Mouse (Mus musculus) central nervous system, embryonic 18 days (tissue): ENCODE data around the gene Zscan18. TPM values are rescaled to one million over a fixed set of nuclear protein-coding genes. Genes with fewer than 3 reads are reported as not detected.

Experiments used
- polyA plus RNA-seq: library from polyadenylated mRNA; depleted of rRNA; stranded (reverse); fragments of >200 nt; gene quantifications from 2 replicates; pipeline ENCODE4 v1.2.3, GENCODE M21; 2012; rRNA removed

Zscan18 gene
- polyA plus RNA-seq: 39.2 and 40.2 TPM in 2 replicates

DNA sequence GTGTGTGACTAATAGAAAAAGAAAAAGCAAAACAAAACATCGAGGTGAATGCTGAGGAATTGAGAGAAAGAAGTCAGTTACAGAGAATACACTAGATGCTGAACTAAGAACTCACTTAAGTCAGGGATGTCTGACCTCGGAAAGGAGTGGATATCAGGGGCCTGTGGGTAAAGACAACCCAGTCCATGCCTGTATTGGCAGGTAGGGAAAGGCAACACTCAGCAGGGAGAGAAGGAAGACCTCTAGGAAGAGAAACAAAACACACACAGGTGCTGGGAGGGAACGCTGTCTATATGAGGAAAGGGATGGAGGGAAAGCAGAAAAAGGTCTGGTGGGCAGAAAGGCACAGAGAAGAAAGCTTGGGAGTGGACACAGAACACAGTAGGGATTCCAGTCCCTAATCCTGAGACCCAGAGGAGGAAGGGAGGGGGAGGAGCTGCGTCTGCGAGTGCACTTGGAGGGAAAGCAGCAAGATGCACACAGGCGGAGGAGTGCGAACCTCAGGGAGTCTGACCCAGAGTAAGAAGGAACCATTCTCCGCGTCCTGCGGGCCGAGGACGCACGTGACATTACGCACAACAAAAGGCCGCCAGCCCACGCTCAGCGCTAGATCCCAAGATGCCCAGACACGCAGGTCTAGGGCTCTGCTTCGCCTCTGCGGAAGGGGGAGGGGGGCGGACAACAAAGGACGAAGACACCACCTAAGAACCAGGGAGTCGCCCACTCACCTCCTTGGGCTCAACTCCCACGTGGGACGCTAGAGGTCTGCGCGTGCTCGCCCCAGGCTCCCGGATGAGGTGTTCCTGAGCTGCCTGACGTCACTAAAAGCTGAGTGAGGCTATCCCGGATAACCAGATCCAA lies at the start of gene Zscan18:
Gene Zscan18, minus strand, starts transcription at position 770 of the 861 bp plus-strand sequence.

DNA sequence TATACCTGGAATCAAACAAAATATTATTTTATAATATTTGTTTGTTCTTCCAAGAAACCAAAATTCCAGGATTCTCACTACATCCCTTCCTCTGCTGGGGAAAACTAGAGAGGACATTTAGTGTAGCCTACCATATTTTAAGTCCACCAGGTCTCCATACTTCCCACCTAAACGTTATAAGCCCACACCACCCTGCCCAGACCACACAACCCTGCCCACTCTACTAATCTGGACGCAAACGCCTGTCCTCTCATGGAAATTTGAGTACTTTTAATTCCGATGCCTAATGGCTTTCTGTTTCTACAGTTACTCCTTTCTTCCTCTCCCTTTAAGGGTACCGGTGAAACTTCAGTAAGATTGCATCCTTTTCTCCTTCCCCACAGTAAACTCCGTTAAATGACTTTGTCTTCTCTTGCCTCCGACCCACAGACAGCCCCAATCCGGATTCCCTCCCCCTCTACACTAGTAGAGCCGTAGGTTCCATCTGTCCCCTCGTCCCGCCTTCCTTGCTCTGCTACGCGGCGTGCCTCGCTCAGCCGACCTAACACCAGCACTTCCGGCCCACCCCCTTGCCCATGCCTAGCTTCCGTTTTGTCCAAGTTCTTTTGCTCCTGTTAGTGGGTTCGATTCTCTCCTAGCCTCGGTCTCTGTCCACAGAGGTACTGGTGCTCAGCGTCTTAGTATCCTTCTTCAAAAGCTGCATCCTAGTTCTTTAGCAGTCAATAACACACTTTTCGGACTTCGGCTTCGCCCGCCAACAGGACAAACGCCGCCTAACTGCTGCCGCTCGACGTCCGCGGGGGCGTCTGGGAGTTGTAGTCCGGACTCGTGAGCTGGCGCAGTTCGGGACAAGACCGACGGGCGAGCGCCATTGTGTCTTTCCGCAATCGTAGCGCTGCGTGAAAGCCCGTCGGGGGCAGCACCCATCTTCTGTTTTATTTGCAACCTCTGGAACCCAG lies 31.0 kb upstream of the Zscan18 start, which contains the start of gene Zfp110:
Gene Zfp110, plus strand, starts transcription at position 600 of the 959 bp plus-strand sequence.

DNA sequence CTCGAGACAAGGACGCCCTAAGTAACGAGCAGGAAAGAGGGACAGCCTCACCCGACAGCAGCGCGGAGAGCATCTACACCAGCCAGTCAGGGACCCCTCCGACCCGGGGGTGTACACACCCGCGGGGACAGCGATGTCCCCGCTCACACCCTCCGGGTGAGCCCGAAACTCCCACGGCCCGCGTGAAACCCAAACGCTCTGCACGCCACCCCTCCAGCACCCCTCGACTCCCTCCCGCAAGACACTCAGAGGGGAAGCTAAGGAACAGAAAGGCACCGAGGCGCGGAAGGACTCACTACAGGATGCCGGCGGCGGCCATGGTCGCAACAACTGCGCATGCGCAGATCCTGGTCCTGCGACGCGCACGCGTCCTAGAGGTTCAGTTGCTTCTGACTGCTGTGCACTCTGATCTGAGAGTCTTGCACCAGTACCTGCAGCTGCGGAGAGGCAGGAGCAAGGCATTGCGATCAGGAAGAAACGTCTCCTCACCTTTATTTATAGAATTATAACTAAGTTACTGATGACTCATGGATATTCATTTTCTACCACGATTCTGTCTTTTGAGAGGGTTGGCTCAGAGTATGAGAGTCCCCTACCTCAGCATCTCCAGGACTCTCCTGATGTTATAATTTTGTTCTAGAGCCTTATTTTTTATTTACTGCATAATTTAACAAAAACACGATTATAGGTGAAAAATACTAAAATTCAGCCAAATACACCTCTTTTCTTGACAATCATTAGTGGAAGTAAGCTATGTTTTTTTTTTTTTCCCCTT lies 15.3 kb upstream of the Zscan18 start, which contains the start of gene Zfp329:
Gene Zfp329, minus strand, starts transcription at position 338 of the 775 bp plus-strand sequence.

DNA sequence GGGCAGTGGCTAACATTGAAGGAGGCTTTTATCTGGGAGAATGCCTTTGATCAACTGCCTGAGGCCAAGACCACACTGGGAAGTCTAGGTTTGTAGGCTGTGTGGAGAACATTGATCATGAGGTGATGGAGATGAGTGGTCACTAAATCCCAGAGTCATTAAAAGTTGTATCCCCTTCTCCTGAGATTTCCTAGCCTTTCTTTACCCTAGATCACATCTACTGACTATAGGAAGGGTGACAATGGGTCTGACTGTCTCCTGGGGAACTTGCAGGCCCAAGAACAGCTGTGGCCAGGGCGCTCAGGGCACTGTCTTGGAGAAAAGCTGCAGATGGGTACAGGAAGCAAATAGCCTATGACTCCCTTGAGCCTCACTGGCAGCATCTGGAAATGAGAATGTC lies 68.5 kb downstream of the Zscan18 start, which contains the start of gene Vmn2r56:
Gene Vmn2r56, minus strand, starts transcription at position 101 of the 400 bp plus-strand sequence.

Other genes starting within 250 kb of the Zscan18 start
- gene Vmn2r53, start 194.8 kb downstream of the Zscan18 start, polyA plus RNA-seq: under 0.01 and 0.01 TPM in 2 replicates
- gene Vmn2r54, start 163.3 kb downstream of the Zscan18 start, polyA plus RNA-seq: not detected in 2 replicates
- not detected in 2 replicates for gene Vmn2r55, start 118.6 kb downstream of the Zscan18 start, polyA plus RNA-seq
- 0.01 TPM in 1 of 2 replicates, not detected in the other for gene Vmn2r56, start 68.6 kb downstream of the Zscan18 start, polyA plus RNA-seq
- 20.6 and 21.3 TPM in 2 replicates for gene Zfp329, start 15.2 kb upstream of the Zscan18 start, polyA plus RNA-seq
- gene Zfp110, start 31.1 kb upstream of the Zscan18 start, polyA plus RNA-seq: 12.7 and 13.3 TPM in 2 replicates
- 9.5 and 9.9 TPM in 2 replicates for gene Zfp128, start 77.5 kb upstream of the Zscan18 start, polyA plus RNA-seq
- gene Zscan22, start 94.2 kb upstream of the Zscan18 start, polyA plus RNA-seq: 12.9 and 14.9 TPM in 2 replicates
- 2,008 and 2,137 TPM in 2 replicates for gene Rps5, start 118.7 kb upstream of the Zscan18 start, polyA plus RNA-seq
- gene Rnf225, start 123.8 kb upstream of the Zscan18 start, polyA plus RNA-seq: 1.9 and 2.0 TPM in 2 replicates
- 11.9 and 12.0 TPM in 2 replicates for gene Zfp324, start 162.2 kb upstream of the Zscan18 start, polyA plus RNA-seq
- gene Zfp446, start 174.2 kb upstream of the Zscan18 start, polyA plus RNA-seq: 11.2 and 11.3 TPM in 2 replicates
- gene Slc27a5, start 194.6 kb upstream of the Zscan18 start, polyA plus RNA-seq: 1.1 and 1.2 TPM in 2 replicates
- gene Trim28, start 195.5 kb upstream of the Zscan18 start, polyA plus RNA-seq: 367 and 417 TPM in 2 replicates
- 30.5 and 39.6 TPM in 2 replicates for gene Zbtb45, start 206.4 kb upstream of the Zscan18 start, polyA plus RNA-seq
- 212 and 230 TPM in 2 replicates for gene Chmp2a, start 231.2 kb upstream of the Zscan18 start, polyA plus RNA-seq
- gene Ube2m, start 234.6 kb upstream of the Zscan18 start, polyA plus RNA-seq: 326 and 330 TPM in 2 replicates